Mouse (Mus musculus) small intestine, adult 2 months (tissue): ENCODE data around the gene Zfp36l2. TPM values are rescaled to one million over a fixed set of nuclear protein-coding genes. Genes with fewer than 3 reads are reported as not detected.

ENCODE experiments used
- H3K27ac ChIP-seq: fragments of 200-500 bp; 2 replicates; pipeline ENCODE4 v1.5.1; 2012; ENCODE audit warnings: low read depth, low read length, control low read depth, inconsistent platforms; ENCODE audit not compliant: insufficient read depth
- H3K27me3 ChIP-seq: fragments of 200-500 bp; 2 replicates; pipeline ENCODE4 v1.6.1; 2012; ENCODE audit warnings: mild to moderate bottlenecking, moderate library complexity, low read length, inconsistent platforms; ENCODE audit not compliant: control insufficient read depth, insufficient read depth
- H3K36me3 ChIP-seq: fragments of 200-500 bp; 2 replicates; pipeline ENCODE4 v1.6.1; 2012; ENCODE audit warnings: mild to moderate bottlenecking, low read length, control low read depth, inconsistent platforms; ENCODE audit not compliant: control insufficient read depth, insufficient read depth
- H3K4me1 ChIP-seq: fragments of 200-500 bp; 2 replicates; pipeline ENCODE4 v1.6.1; 2012; ENCODE audit warnings: low read length, inconsistent platforms, mixed read lengths; ENCODE audit not compliant: control insufficient read depth, insufficient read depth, insufficient read length
- H3K4me3 ChIP-seq: fragments of 200-500 bp; 2 replicates; pipeline ENCODE4 v1.5.1; 2012; ENCODE audit warnings: low read depth, mild to moderate bottlenecking, control low read depth, inconsistent platforms, low read length, moderate library complexity
- CTCF ChIP-seq: fragments of 200-500 bp; IDR thresholded peaks from 2 replicates; pipeline ENCODE4 v1.5.1; 2012; ENCODE audit warnings: low read depth, mild to moderate bottlenecking, control low read depth, inconsistent platforms, low read length, moderate library complexity, mixed read lengths; ENCODE audit not compliant: insufficient replicate concordance, insufficient read length; ENCODE audit errors: extremely low read depth
- POLR2A ChIP-seq: fragments of 200-500 bp; IDR thresholded peaks from 2 replicates; pipeline ENCODE4 v1.6.1; 2012; ENCODE audit warnings: low read depth, mild to moderate bottlenecking, control low read depth, inconsistent platforms, low read length, moderate library complexity
- WGBS: fragments of 180-500 bp; shearing (Covaris S2); methylation state at CpG from one replicate; pipeline ENCODE4 v1.1.7; 2018; 5-methylcytosine and 5-hydroxymethylcytosine counted together
- polyA plus RNA-seq: library from polyadenylated mRNA; depleted of rRNA; stranded (reverse); fragments of >200 nt; gene quantifications from 2 replicates; pipeline ENCODE4 v1.2.3, GENCODE M21; 2012

Gene Zfp36l2
- polyA plus RNA-seq, 1 experiment = 220 TPM

- Histone ChIP-seq H3K4me1 (peaks cover 4% of the 10 kb centered on the region; the same call in 1 of the 2 replicates), H3K27me3 (no peaks in the 10 kb centered on the region), H3K27ac (no peak overlapping the region), H3K36me3 (peaks cover 7% of the 10 kb centered on the region; the same call in 1 of the 2 replicates), H3K4me3 (no peak overlapping the region)
- WGBS = 78% methylated on average over 3 of the region's 3 CpGs
- TF ChIP-seq CTCF (no peak), POLR2A (no peak)
These were observed 18.5 kb upstream of the Zfp36l2 start for GRCm38 (mm10) chr17:84206239-84206638.

DNA sequence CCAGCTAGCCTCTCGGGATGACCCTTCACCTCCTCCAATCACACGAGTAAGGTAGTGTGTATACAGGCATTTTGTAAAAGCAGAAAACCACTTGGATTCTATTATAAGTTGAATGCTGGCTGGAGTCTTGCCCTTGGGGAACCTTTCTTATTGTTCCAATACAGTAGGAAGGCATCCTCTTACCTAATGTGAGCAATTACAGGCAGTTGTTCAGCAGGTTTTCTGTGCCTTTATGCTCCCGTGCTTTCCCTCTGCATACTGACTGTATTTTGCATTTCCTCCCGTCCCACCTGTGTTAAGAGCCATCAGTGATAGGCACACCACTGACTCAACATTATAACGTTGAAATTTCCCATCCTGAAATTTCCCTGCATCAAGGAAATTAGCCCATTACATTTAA, 17.2 kb upstream of the Zfp36l2 start:
- Histone ChIP-seq H3K27ac (no peak overlapping the region), H3K4me1 (peaks cover 4% of the 10 kb centered on the region; the same call in 1 of the 2 replicates), H3K4me3 (no peak overlapping the region), H3K36me3 (peaks cover 7% of the 10 kb centered on the region; the same call in 1 of the 2 replicates), H3K27me3 (no peaks in the 10 kb centered on the region)
- TF ChIP-seq CTCF = no peak
- TF ChIP-seq POLR2A = no peak
- 85% methylated on average over 5 of the region's 5 CpGs for WGBS

- Histone ChIP-seq H3K27ac (peak overlapping the region; percentile 13; the same call in 1 of the 2 replicates), H3K4me3 (no peak overlapping the region), H3K36me3 (peaks cover 5% of the 10 kb centered on the region; the same call in 1 of the 2 replicates), H3K27me3 (no peaks in the 10 kb centered on the region), H3K4me1 (peaks cover 4% of the 10 kb centered on the region; the same call in 1 of the 2 replicates)
- 67% methylated on average over 7 of the region's 7 CpGs for WGBS
- TF ChIP-seq CTCF (no peak), POLR2A (no peak)
These were observed 15.6 kb upstream of the Zfp36l2 start for GRCm38 (mm10) chr17:84203340-84203739.

- Histone ChIP-seq H3K27me3 (no peaks in the 10 kb centered on the region), H3K4me1 (peaks cover 4% of the 10 kb centered on the region; the same call in 1 of the 2 replicates), H3K36me3 (no peaks in the 10 kb centered on the region; the same call in 1 of the 2 replicates), H3K4me3 (no peak overlapping the region), H3K27ac (no peak overlapping the region)
- TF ChIP-seq CTCF (no peak), POLR2A (no peak)
- WGBS = 92% methylated on average over 5 of the region's 5 CpGs
These were observed 13.4 kb upstream of the Zfp36l2 start for GRCm38 (mm10) chr17:84201183-84201582.

DNA sequence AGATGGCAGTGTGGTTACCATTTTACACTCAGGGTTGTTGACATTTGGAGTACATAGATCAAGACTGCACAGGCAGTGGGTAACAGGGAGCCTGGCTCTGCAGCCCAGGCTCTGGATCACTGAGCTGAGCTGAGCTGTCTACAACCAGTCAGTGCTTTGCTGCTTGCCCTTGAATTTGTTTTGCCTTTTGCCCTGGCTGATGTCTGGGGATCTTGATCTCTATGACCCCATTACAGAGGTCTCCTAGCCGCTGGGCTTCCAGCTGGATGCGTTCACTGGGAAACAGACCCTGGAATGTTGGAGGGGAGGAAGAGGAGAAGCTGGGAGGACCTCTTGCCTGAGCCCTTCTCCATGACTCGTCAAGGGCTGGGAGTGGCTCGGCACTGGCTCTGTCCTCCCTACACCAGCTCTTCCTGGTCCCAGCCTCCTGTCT, 10.2 kb upstream of the Zfp36l2 start:
- Histone ChIP-seq H3K27ac (no peak overlapping the region), H3K27me3 (no peaks in the 10 kb centered on the region), H3K4me3 (no peak overlapping the region), H3K4me1 (no peaks in the 10 kb centered on the region), H3K36me3 (no peaks in the 10 kb centered on the region; the same call in 1 of the 2 replicates)
- 73% methylated on average over 4 of the region's 4 CpGs for WGBS
- no peak for TF ChIP-seq CTCF
- TF ChIP-seq POLR2A = no peak

DNA sequence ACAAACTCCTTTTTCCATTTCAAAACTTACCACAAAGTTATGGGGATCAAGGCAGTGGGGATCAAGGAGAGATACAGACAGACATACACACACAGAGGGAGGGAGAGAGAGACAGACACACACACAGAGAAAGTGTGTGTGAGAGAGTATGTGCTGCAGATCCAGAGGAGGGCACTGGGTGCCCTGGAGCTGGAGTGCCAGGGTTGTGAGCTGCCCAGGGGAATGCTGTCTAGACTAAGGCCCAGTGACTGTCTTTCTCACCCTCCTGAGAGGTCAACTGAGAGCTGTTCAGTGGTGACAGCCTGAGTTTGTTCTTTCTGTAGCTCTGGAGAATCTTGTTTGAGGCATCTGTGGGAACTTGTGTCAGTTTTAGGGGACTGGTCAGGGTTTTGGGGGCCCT, 8.6 kb upstream of the Zfp36l2 start:
- Histone ChIP-seq H3K4me3 (no peak overlapping the region), H3K27ac (no peak overlapping the region), H3K27me3 (no peaks in the 10 kb centered on the region), H3K36me3 (peaks cover 4% of the 10 kb centered on the region; the same call in 1 of the 2 replicates), H3K4me1 (no peaks in the 10 kb centered on the region)
- TF ChIP-seq POLR2A = no peak
- TF ChIP-seq CTCF = no peak

GRCm38 (mm10) chr17:84195835-84196234, 8.1 kb upstream of the Zfp36l2 start:
- H3K27ac ChIP-seq = no peak overlapping the region
- peaks cover 4% of the 10 kb centered on the region; the same call in 1 of the 2 replicates for H3K36me3 ChIP-seq

DNA sequence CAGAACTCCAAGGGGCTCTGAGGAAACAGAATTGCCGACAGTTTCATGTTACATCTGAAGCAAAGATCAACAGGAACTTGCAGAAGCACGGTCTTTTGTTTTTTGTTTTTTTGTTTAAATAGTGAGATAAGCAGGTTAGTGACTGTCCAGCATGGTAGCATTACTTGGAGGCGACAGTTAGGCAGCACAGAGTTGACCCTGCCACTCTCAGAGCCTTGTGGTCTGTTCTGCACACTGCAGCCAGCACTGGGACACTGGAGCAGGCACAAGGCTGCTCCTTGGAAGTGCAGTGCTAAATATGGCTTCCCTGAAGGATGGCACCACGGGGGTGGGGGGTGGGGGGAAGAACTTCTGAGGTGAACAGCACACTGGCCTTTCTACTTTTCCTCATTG, 7.3 kb upstream of the Zfp36l2 start:
- H3K4me1 ChIP-seq = peaks cover 3% of the 10 kb centered on the region
- no peaks in the 10 kb centered on the region for H3K27me3 ChIP-seq
- no peak for TF ChIP-seq CTCF
- no peak for TF ChIP-seq POLR2A
- 66% methylated on average over 4 of the region's 4 CpGs for WGBS
- no peak overlapping the region for H3K4me3 ChIP-seq
- no peak overlapping the region for H3K27ac ChIP-seq
- peaks cover 4% of the 10 kb centered on the region; the same call in 1 of the 2 replicates for H3K36me3 ChIP-seq

More at GRCm38 (mm10) chr17:84195835-84196234, 8.1 kb upstream of the Zfp36l2 start:
- Histone ChIP-seq H3K4me1 (no peaks in the 10 kb centered on the region), H3K27me3 (no peaks in the 10 kb centered on the region), H3K4me3 (no peak overlapping the region)
- WGBS = 87% methylated on average over 3 of the region's 3 CpGs
- TF ChIP-seq POLR2A (no peak), CTCF (no peak)
